Mouse (Mus musculus) testis, adult 2 months (tissue): ENCODE data around the gene Rdh11.

Experiments used
- CTCF ChIP-seq: fragments of 200-500 bp; IDR thresholded peaks from 2 replicates; pipeline ENCODE4 v1.5.1; 2012; ENCODE audit warnings: low read depth, mild to moderate bottlenecking, inconsistent platforms, low read length, moderate library complexity; ENCODE audit not compliant: control insufficient read depth, insufficient read depth, insufficient replicate concordance
- POLR2A ChIP-seq: fragments of 200-500 bp; IDR thresholded peaks from 2 replicates; pipeline ENCODE4 v1.6.1; 2012; ENCODE audit warnings: low read depth, mild to moderate bottlenecking, inconsistent platforms, low read length, moderate library complexity; ENCODE audit not compliant: control insufficient read depth

DNA sequence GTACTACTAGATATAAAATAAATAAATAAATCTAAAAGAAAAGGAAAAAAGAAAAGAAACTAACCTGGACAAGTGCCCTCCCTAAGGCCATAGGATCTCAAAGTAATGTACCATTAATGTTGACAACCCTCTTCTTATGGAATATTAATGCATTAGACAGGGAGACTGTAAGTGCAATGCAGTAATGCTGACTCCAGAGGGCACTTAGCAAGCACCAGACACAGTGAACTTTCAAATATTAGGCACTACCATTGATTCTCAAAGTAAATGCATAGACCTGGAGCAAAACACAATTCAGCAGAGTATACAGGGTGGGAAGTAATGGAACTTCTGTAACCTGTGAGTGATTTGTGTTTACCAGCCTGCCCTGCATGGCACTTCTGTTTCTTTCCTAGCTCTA lies 22.9 kb downstream of the Rdh11 start:
- TF ChIP-seq CTCF: no peak
- no peak for TF ChIP-seq POLR2A
